Mouse (Mus musculus) cortical plate, adult 2 months (tissue): ENCODE data around the gene Phf19.

ENCODE experiments used
- CTCF ChIP-seq: fragments of 200-500 bp; IDR thresholded peaks from 2 replicates; pipeline ENCODE4 v1.5.1; 2011; ENCODE audit warnings: mild to moderate bottlenecking, control low read depth, low read length; ENCODE audit not compliant: insufficient read depth; ENCODE audit errors: extremely low read depth
- POLR2A ChIP-seq: fragments of 200-500 bp; IDR thresholded peaks from 2 replicates; pipeline ENCODE4 v1.6.1; 2011; ENCODE audit warnings: mild to moderate bottlenecking, low read length, control low read depth; ENCODE audit not compliant: insufficient read depth; ENCODE audit errors: extremely low read depth

DNA sequence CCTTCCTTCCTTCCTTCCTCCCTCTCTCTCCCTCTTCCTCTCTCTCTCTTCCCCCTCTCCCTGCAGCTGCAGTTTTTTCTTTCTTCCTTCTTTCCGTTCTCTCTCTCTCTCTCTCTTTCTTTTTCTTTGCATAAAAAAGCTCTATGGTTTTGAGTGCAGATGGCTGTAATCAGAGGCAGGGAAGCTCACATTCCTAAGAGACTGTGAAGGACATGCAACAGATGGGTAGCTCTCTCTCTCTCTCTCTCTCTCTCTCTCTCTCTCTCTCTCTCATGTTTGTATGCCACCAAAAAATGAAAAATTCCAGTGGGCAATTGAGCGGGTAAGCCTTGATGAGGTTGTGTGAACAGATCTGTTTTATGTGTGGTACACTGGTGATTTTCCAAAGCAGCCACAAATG is 29.6 kb downstream of the Phf19 start:
- TF ChIP-seq CTCF, result no peak
- TF ChIP-seq POLR2A, result no peak
